Mouse (Mus musculus): ENCODE data around the gene Sult2b1. TPM values are rescaled to one million over a fixed set of nuclear protein-coding genes. Genes with fewer than 3 reads are reported as not detected.

Sult2b1 gene
- polyA plus RNA-seq, 1 experiment from 2014 or later, result 0.08 TPM

- Histone ChIP-seq H3K27ac (ENCODE audit: low read length) (0 out of 2 replicates have a peak overlapping the region, but pooled peaks have one; percentile 19), H3K4me3 (ENCODE audit: low read depth, low read length) (no peak overlapping the region)
- 19% methylated on average over 14 of the region's 14 CpGs for WGBS (ENCODE audit: insufficient replicate concordance)
Observed at GRCm38 (mm10) chr7:45682144-45683126, 102.0 kb downstream of the Sult2b1 start.

GRCm38 (mm10) chr7:45681046-45681736 lies 103.3 kb downstream of the Sult2b1 start:
- no peaks in the 10 kb centered on the region for H3K9me3 ChIP-seq (replicated peaks; ENCODE audit: control insufficient read depth, low read length)
- WGBS (ENCODE audit: insufficient replicate concordance), result 44% methylated on average over 8 of the region's 8 CpGs
- no peak overlapping the region for H3K4me2 ChIP-seq (ENCODE audit: low read depth, low read length)
- ATAC-seq (ENCODE audit: low read depth), result no peak
- no peaks in the 10 kb centered on the region for H3K36me3 ChIP-seq (ENCODE audit: control insufficient read depth, insufficient read depth)
- no peak overlapping the region for H3K4me3 ChIP-seq (ENCODE audit: low read depth, low read length)
- no peak overlapping the region for H3K9ac ChIP-seq (ENCODE audit: low read depth, low read length)
- peaks cover 3% of the 10 kb centered on the region for H3K4me1 ChIP-seq (ENCODE audit: control insufficient read depth, low read depth, low read length)
- H3K27ac ChIP-seq (ENCODE audit: low read length), result no peak overlapping the region
- H3K27me3 ChIP-seq (ENCODE audit: control insufficient read depth, insufficient read depth, low read depth, low read length), result no peaks in the 10 kb centered on the region

More at GRCm38 (mm10) chr7:45682144-45683126, 102.0 kb downstream of the Sult2b1 start:
- peak; percentile 34; the same call in 1 of the 2 replicates for ATAC-seq (ENCODE audit: low read depth)
- Histone ChIP-seq H3K9me3 (replicated peaks; ENCODE audit: control insufficient read depth, low read length) (no peaks in the 10 kb centered on the region), H3K4me1 (ENCODE audit: control insufficient read depth, low read depth, low read length) (peaks cover 3% of the 10 kb centered on the region), H3K9ac (ENCODE audit: low read depth, low read length) (0 out of 2 replicates have a peak overlapping the region, but pooled peaks have one; percentile 33), H3K27me3 (ENCODE audit: control insufficient read depth, insufficient read depth, low read depth, low read length) (no peaks in the 10 kb centered on the region), H3K36me3 (ENCODE audit: control insufficient read depth, insufficient read depth) (no peaks in the 10 kb centered on the region), H3K4me2 (ENCODE audit: low read depth, low read length) (peak overlapping the region; percentile 54)

Other genes starting within 250 kb of the Sult2b1 start
- gene Hsd17b14, start 229.8 kb downstream of the Sult2b1 start, polyA plus RNA-seq (2015; fragmentation: Nextera tagmentation; extraction: Ambion mirVana), result 1.3 and 1.8 TPM in 2 replicates
- 44.0 and 44.6 TPM in 2 replicates for gene Bcat2, start 214.5 kb downstream of the Sult2b1 start, polyA plus RNA-seq (2015; fragmentation: Nextera tagmentation; extraction: Ambion mirVana)
- not detected in 2 replicates for gene Fgf21, start 169.2 kb downstream of the Sult2b1 start, polyA plus RNA-seq (2015; fragmentation: Nextera tagmentation; extraction: Ambion mirVana)
- not detected in 2 replicates for gene Fut1, start 167.4 kb downstream of the Sult2b1 start, polyA plus RNA-seq (2015; fragmentation: Nextera tagmentation; extraction: Ambion mirVana)
- gene Izumo1, start 162.9 kb downstream of the Sult2b1 start, polyA plus RNA-seq (2015; fragmentation: Nextera tagmentation; extraction: Ambion mirVana), result 0.05 and 0.06 TPM in 2 replicates
- 1.7 and 1.8 TPM in 2 replicates for gene Rasip1, start 157.2 kb downstream of the Sult2b1 start, polyA plus RNA-seq (2015; fragmentation: Nextera tagmentation; extraction: Ambion mirVana)
- gene Mamstr, start 144.7 kb downstream of the Sult2b1 start, polyA plus RNA-seq (2015; fragmentation: Nextera tagmentation; extraction: Ambion mirVana), result 0.58 and 1.3 TPM in 2 replicates
- gene Fut2, start 118.3 kb downstream of the Sult2b1 start, polyA plus RNA-seq (2015; fragmentation: Nextera tagmentation; extraction: Ambion mirVana), result 0.02 and 0.08 TPM in 2 replicates
- not detected in 2 replicates for gene Ntn5, start 100.6 kb downstream of the Sult2b1 start, polyA plus RNA-seq (2015; fragmentation: Nextera tagmentation; extraction: Ambion mirVana)
- 0.05 TPM in 1 of 2 replicates, not detected in the other for gene Sec1, start 90.3 kb downstream of the Sult2b1 start, polyA plus RNA-seq (2015; fragmentation: Nextera tagmentation; extraction: Ambion mirVana)
- 0.23 and 0.37 TPM in 2 replicates for gene Car11, start 84.8 kb downstream of the Sult2b1 start, polyA plus RNA-seq (2015; fragmentation: Nextera tagmentation; extraction: Ambion mirVana)
- gene Dbp, start 79.6 kb downstream of the Sult2b1 start, polyA plus RNA-seq (2015; fragmentation: Nextera tagmentation; extraction: Ambion mirVana), result 0.27 and 0.32 TPM in 2 replicates
- gene Rpl18, start 69.2 kb downstream of the Sult2b1 start, polyA plus RNA-seq (2015; fragmentation: Nextera tagmentation; extraction: Ambion mirVana), result 460 and 502 TPM in 2 replicates
- 11.0 and 13.9 TPM in 2 replicates for gene Sphk2, start 66.7 kb downstream of the Sult2b1 start, polyA plus RNA-seq (2015; fragmentation: Nextera tagmentation; extraction: Ambion mirVana)
- gene Fam83e, start 63.5 kb downstream of the Sult2b1 start, polyA plus RNA-seq (2015; fragmentation: Nextera tagmentation; extraction: Ambion mirVana), result 0.16 and 0.30 TPM in 2 replicates
- gene Spaca4, start 58.9 kb downstream of the Sult2b1 start, polyA plus RNA-seq (2015; fragmentation: Nextera tagmentation; extraction: Ambion mirVana), result not detected in 2 replicates
- not detected in 2 replicates for gene Lmtk3, start 931 bp downstream of the Sult2b1 start, polyA plus RNA-seq (2015; fragmentation: Nextera tagmentation; extraction: Ambion mirVana)
- gene Cyth2, start 29.9 kb upstream of the Sult2b1 start, polyA plus RNA-seq (2015; fragmentation: Nextera tagmentation; extraction: Ambion mirVana), result 26.0 and 26.5 TPM in 2 replicates
- 0.14 and 0.15 TPM in 2 replicates for gene Kcnj14, start 40.1 kb upstream of the Sult2b1 start, polyA plus RNA-seq (2015; fragmentation: Nextera tagmentation; extraction: Ambion mirVana)
- 19.2 and 20.9 TPM in 2 replicates for gene Grwd1, start 46.3 kb upstream of the Sult2b1 start, polyA plus RNA-seq (2015; fragmentation: Nextera tagmentation; extraction: Ambion mirVana)
- gene Kdelr1, start 88.1 kb upstream of the Sult2b1 start, polyA plus RNA-seq (2015; fragmentation: Nextera tagmentation; extraction: Ambion mirVana), result 27.9 and 35.3 TPM in 2 replicates
- gene Grin2d, start 93.7 kb upstream of the Sult2b1 start, polyA plus RNA-seq (2015; fragmentation: Nextera tagmentation; extraction: Ambion mirVana), result 0.04 and 0.05 TPM in 2 replicates
- 0.71 and 0.95 TPM in 2 replicates for gene Syngr4, start 112.0 kb upstream of the Sult2b1 start, polyA plus RNA-seq (2015; fragmentation: Nextera tagmentation; extraction: Ambion mirVana)
- 3.5 and 4.3 TPM in 2 replicates for gene Tmem143, start 112.3 kb upstream of the Sult2b1 start, polyA plus RNA-seq (2015; fragmentation: Nextera tagmentation; extraction: Ambion mirVana)
- 55.5 and 56.5 TPM in 2 replicates for gene Emp3, start 136.7 kb upstream of the Sult2b1 start, polyA plus RNA-seq (2015; fragmentation: Nextera tagmentation; extraction: Ambion mirVana)
- gene Ccdc114, start 139.4 kb upstream of the Sult2b1 start, polyA plus RNA-seq (2015; fragmentation: Nextera tagmentation; extraction: Ambion mirVana), result 0.94 and 1.2 TPM in 2 replicates
- gene Abcc6, start 245.6 kb upstream of the Sult2b1 start, polyA plus RNA-seq (2015; fragmentation: Nextera tagmentation; extraction: Ambion mirVana), result 16.9 and 19.2 TPM in 2 replicates
- gene Nomo1, start 249.0 kb upstream of the Sult2b1 start, polyA plus RNA-seq (2015; fragmentation: Nextera tagmentation; extraction: Ambion mirVana), result 22.0 and 23.4 TPM in 2 replicates

Measured in liver, embryonic 16.5 days (tissue).